Mouse (Mus musculus) C2C12 (cell line): ENCODE measurements around the gene Ypel1. TPM values are rescaled to one million over a fixed set of nuclear protein-coding genes. Genes with fewer than 3 reads are reported as not detected.

Source experiments
- H3K27me3 ChIP-seq: one replicate; pipeline ENCODE4 v1.6.1; 2011; ENCODE audit not compliant: control insufficient read depth, insufficient read depth, insufficient read length
- H3K36me3 ChIP-seq: one replicate; pipeline ENCODE4 v1.6.1; 2011; ENCODE audit not compliant: control insufficient read depth, insufficient read depth
- H3K4me3 ChIP-seq: one replicate; pipeline ENCODE4 v1.5.1; 2011; ENCODE audit warnings: mild to moderate bottlenecking, control low read depth; ENCODE audit not compliant: poor library complexity, insufficient read depth, severe bottlenecking
- H3K79me2 ChIP-seq: one replicate; pipeline ENCODE4 v1.6.1; 2011; ENCODE audit not compliant: control insufficient read depth, insufficient read depth
- H3K79me3 ChIP-seq: one replicate; pipeline ENCODE4 v1.6.1; 2011; ENCODE audit warnings: low read depth, control low read depth
- H3ac ChIP-seq: one replicate; pipeline ENCODE3; 2011; ENCODE audit warnings: low read depth; ENCODE audit not compliant: control insufficient read depth, insufficient read length
- CEBPB ChIP-seq: IDR thresholded peaks from one replicate; pipeline ENCODE4 v1.6.1; 2011; ENCODE audit warnings: low read depth, mild to moderate bottlenecking, control low read depth, moderate library complexity
- CTCF ChIP-seq: IDR thresholded peaks from one replicate; pipeline ENCODE4 v1.5.1; 2011; ENCODE audit not compliant: control insufficient read depth, insufficient read depth, insufficient read length
- FOSL1 ChIP-seq: IDR thresholded peaks from one replicate; pipeline ENCODE4 v1.8.0; 2011; ENCODE audit warnings: mild to moderate bottlenecking, low read length; ENCODE audit not compliant: poor library complexity, insufficient read depth, severe bottlenecking
- MAX ChIP-seq: IDR thresholded peaks from one replicate; pipeline ENCODE4 v1.6.1; 2011; ENCODE audit warnings: mild to moderate bottlenecking, control low read depth
- MYOD1 ChIP-seq: IDR thresholded peaks from one replicate; pipeline ENCODE4 v1.6.1; 2011; ENCODE audit warnings: low read depth; ENCODE audit not compliant: control insufficient read depth, insufficient read length
- MYOG ChIP-seq: IDR thresholded peaks from one replicate; pipeline ENCODE4 v1.6.1; 2011; ENCODE audit not compliant: control insufficient read depth, insufficient read length; ENCODE audit errors: extremely low read depth
- USF1 ChIP-seq: IDR thresholded peaks from one replicate; pipeline ENCODE4 v1.6.1; 2011; ENCODE audit warnings: low read depth, mild to moderate bottlenecking, control low read depth, moderate library complexity
- polyA plus RNA-seq: library from polyadenylated mRNA; unstranded; fragments of >200 nt; fragmentation: generic; extraction: Trizol; gene quantifications from one replicate; pipeline ENCODE4 v1.2.1, GENCODE M21; 2012; ENCODE audit warnings: missing spikeins

Gene Ypel1
- polyA plus RNA-seq, 1 experiment, result 0.89 TPM

GRCm38 (mm10) chr16:17088346-17088745 is 18.9 kb downstream of the Ypel1 start:
- no peak overlapping the region for H3ac ChIP-seq
- TF ChIP-seq FOSL1, result no peak
- TF ChIP-seq USF1, result no peak
- H3K79me2 ChIP-seq, result no peaks in the 10 kb centered on the region
- no peaks in the 10 kb centered on the region for H3K27me3 ChIP-seq
- H3K36me3 ChIP-seq, result peaks cover 64% of the 10 kb centered on the region
- H3K4me3 ChIP-seq, result no peak overlapping the region
- H3K79me3 ChIP-seq, result no peaks in the 10 kb centered on the region

GRCm38 (mm10) chr16:17096938-17097337 is 27.4 kb downstream of the Ypel1 start:
- H3ac ChIP-seq, result no peak overlapping the region
- H3K36me3 ChIP-seq, result peaks cover 73% of the 10 kb centered on the region
- H3K4me3 ChIP-seq, result no peak overlapping the region
- H3K79me3 ChIP-seq, result no peaks in the 10 kb centered on the region
- no peaks in the 10 kb centered on the region for H3K79me2 ChIP-seq
- H3K27me3 ChIP-seq, result no peaks in the 10 kb centered on the region
- TF ChIP-seq MYOG, result no peak
- TF ChIP-seq CTCF, result no peak
- no peak for TF ChIP-seq CEBPB
- TF ChIP-seq MAX, result no peak

GRCm38 (mm10) chr16:17102630-17103220 is 33.2 kb downstream of the Ypel1 start:
- TF ChIP-seq CEBPB (no peak), CTCF (no peak), USF1 (no peak), FOSL1 (no peak), MAX (no peak), MYOD1 (no peak), MYOG (no peak)
- no peaks in the 10 kb centered on the region for H3K79me3 ChIP-seq
- no peaks in the 10 kb centered on the region for H3K27me3 ChIP-seq
- peaks cover 48% of the 10 kb centered on the region for H3K36me3 ChIP-seq
- H3ac ChIP-seq, result no peak overlapping the region
- no peak overlapping the region for H3K4me3 ChIP-seq
- H3K79me2 ChIP-seq, result peaks cover 3% of the 10 kb centered on the region

- H3K27me3 ChIP-seq, result no peaks in the 10 kb centered on the region
- H3ac ChIP-seq, result no peak overlapping the region
- H3K36me3 ChIP-seq, result peaks cover 51% of the 10 kb centered on the region
- H3K79me2 ChIP-seq, result peaks cover 18% of the 10 kb centered on the region
- H3K4me3 ChIP-seq, result no peak overlapping the region
- no peak for TF ChIP-seq MYOD1
- TF ChIP-seq USF1, result no peak
- no peak for TF ChIP-seq MAX
- TF ChIP-seq CTCF, result no peak
- no peak for TF ChIP-seq MYOG
- TF ChIP-seq FOSL1, result no peak
- no peak for TF ChIP-seq CEBPB
- peaks cover 6% of the 10 kb centered on the region for H3K79me3 ChIP-seq
Observed at GRCm38 (mm10) chr16:17104600-17104999, 35.1 kb downstream of the Ypel1 start.

- peak within 1 kb of the TSS; percentile 89 for H3K4me3 ChIP-seq
- peaks cover 32% of the 10 kb centered on the region for H3K79me2 ChIP-seq
- peaks cover 15% of the 10 kb centered on the region for H3K79me3 ChIP-seq
- TF ChIP-seq MYOD1 (no peak), MYOG (no peak)
- peaks cover 34% of the 10 kb centered on the region for H3K36me3 ChIP-seq
- peak within 1 kb of the TSS; percentile 100 for H3ac ChIP-seq
- H3K27me3 ChIP-seq, result no peaks in the 10 kb centered on the region
Observed at GRCm38 (mm10) chr16:17110771-17111743, 41.6 kb downstream of the Ypel1 start, which contains the start of gene Ppil2. Ppil2 (minus strand) TSS chr16:17111257.
